Mouse (Mus musculus): ENCODE measurements at regions not wholly inside any gene's neighbourhood (a gene's known extent, or its start where the extent isn't known, plus 50 kb on each side); places are given as distances from the start of the nearest gene placed in this dataset.

- Histone ChIP-seq H3K79me2 (replicated peaks; ENCODE audit: control insufficient read depth, insufficient read depth, low read length) (no peaks in the 10 kb centered on the region), H3K9ac (ENCODE audit: low read depth, low read length) (no peak overlapping the region), H3K4me3 (no peak overlapping the region), H3K27me3 (ENCODE audit: control insufficient read depth, insufficient read depth, low read length) (no peaks in the 10 kb centered on the region), H3K27ac (no peak overlapping the region), H3K36me3 (ENCODE audit: control insufficient read depth, insufficient read depth, low read length) (no peaks in the 10 kb centered on the region), H3K4me1 (ENCODE audit: control insufficient read depth, insufficient read depth, low read length) (peaks cover 3% of the 10 kb centered on the region)
- intact Hi-C loops (cut with DNase I), result no loop called here
- TF ChIP-seq EP300 (IDR thresholded peaks at IDR 0.05; ENCODE audit: insufficient read depth, low read depth, low read length) (no peak), POLR2A (IDR thresholded peaks at IDR 0.05; ENCODE audit: insufficient read depth, low read depth, low read length) (no peak), CTCF (IDR thresholded peaks at IDR 0.05) (no peak)
- DNase-seq, result no peak
- 81% methylated on average over 6 of the region's 6 CpGs for WGBS
These were observed 590.8 kb downstream of the Ptprc start for GRCm38 (mm10) chr1:137584696-137585095.

DNA sequence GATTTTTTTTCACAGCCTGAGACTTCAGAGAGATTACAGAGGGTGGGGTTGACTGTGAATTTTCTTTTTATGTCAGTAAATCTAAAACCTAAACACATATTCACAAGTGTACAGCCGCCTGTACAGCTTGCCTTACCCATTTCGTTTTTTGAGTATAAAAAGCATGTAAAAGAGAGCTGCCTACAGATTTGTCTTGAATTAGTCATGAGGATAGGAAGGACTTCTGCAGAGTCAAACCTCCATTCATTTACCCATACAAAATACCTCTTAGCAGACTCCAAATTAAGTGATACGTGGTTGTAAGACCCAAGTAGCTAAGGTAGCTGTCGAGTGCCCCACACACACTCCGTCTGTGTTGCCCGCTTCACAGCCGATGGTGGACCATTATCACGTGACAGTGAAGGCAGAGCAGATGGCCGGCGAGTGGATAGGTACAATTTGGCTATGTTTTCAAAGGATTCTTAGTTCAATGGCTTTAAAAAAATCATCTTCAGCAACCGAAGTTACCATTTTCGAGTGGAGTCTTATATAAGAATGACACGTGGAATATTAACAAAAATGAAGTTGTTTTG is 591.3 kb downstream of the Ptprc start:
- no peak for TF ChIP-seq POLR2A (IDR thresholded peaks at IDR 0.05; ENCODE audit: insufficient read depth, low read depth, low read length)
- no peak for TF ChIP-seq EP300 (IDR thresholded peaks at IDR 0.05; ENCODE audit: insufficient read depth, low read depth, low read length)
- TF ChIP-seq CTCF (IDR thresholded peaks at IDR 0.05), result no peak
- H3K36me3 ChIP-seq (ENCODE audit: control insufficient read depth, insufficient read depth, low read length), result no peaks in the 10 kb centered on the region
- no peak overlapping the region for H3K27ac ChIP-seq
- no peaks in the 10 kb centered on the region for H3K79me2 ChIP-seq (replicated peaks; ENCODE audit: control insufficient read depth, insufficient read depth, low read length)
- peaks cover 3% of the 10 kb centered on the region for H3K4me1 ChIP-seq (ENCODE audit: control insufficient read depth, insufficient read depth, low read length)
- H3K9ac ChIP-seq (ENCODE audit: low read depth, low read length), result no peak overlapping the region
- DNase-seq, result no peak
- intact Hi-C loops (cut with DNase I), result no loop called here
- H3K4me3 ChIP-seq, result no peak overlapping the region
- no peaks in the 10 kb centered on the region for H3K27me3 ChIP-seq (ENCODE audit: control insufficient read depth, insufficient read depth, low read length)
- 92% methylated on average over 13 of the region's 13 CpGs for WGBS

DNA sequence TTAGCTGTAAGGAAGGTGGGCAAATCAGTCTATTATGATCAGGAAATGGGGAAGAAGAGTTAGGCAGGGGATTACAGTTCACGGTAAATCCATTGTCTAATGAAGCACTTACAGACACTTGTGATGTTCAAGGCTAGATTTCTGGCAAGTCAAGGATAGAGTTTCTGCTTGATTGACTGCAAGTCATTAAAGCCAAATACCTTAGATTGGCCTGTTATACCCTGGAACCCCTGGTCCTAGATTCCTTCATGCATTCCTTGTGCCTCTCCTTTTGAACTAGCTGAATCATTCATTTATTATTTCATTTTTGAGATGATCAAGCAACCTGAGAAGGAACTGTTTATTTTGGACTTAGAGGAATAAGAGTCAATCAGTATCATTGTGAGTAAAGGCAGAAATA is 597.9 kb downstream of the Ptprc start:
- intact Hi-C loops (cut with DNase I), result no loop called here
- WGBS, result 82% methylated on average over 1 of the region's 1 CpGs

DNA sequence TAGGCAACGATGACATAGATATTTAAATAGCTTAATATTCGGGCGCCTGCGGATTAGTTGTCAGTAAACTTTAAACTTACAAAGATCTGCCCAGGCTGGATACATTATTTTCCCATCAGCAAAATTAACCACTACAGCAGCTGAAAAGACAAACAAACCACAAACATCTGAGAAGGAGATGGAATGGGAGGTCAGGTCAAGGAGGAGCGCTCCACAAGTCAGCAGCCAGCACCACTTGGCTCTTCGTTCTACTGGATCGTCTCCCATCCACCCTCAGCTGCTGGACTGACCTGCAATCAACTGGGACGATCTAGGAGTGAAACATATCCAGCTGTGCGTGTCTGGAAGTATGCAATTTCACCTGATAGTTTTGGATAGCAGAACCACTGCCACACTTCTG is 599.3 kb downstream of the Ptprc start:
- TF ChIP-seq EP300 (IDR thresholded peaks at IDR 0.05; ENCODE audit: insufficient read depth, low read depth, low read length), result no peak
- no peak for TF ChIP-seq CTCF (IDR thresholded peaks at IDR 0.05)
- TF ChIP-seq POLR2A (IDR thresholded peaks at IDR 0.05; ENCODE audit: insufficient read depth, low read depth, low read length), result no peak
- no peaks in the 10 kb centered on the region for H3K79me2 ChIP-seq (replicated peaks; ENCODE audit: control insufficient read depth, insufficient read depth, low read length)
- no peak overlapping the region for H3K4me3 ChIP-seq
- no peak overlapping the region for H3K9ac ChIP-seq (ENCODE audit: low read depth, low read length)
- H3K27me3 ChIP-seq (ENCODE audit: control insufficient read depth, insufficient read depth, low read length), result no peaks in the 10 kb centered on the region
- DNase-seq, result no peak
- intact Hi-C loops (cut with DNase I), result no loop called here
- H3K27ac ChIP-seq, result no peak overlapping the region
- H3K4me1 ChIP-seq (ENCODE audit: control insufficient read depth, insufficient read depth, low read length), result no peaks in the 10 kb centered on the region
- 82% methylated on average over 9 of the region's 9 CpGs for WGBS
- H3K36me3 ChIP-seq (ENCODE audit: control insufficient read depth, insufficient read depth, low read length), result no peaks in the 10 kb centered on the region; the same call in 1 of the 2 replicates

More for the DNA sequence above, 597.9 kb downstream of the Ptprc start:
- H3K4me3 ChIP-seq, result no peak overlapping the region
- TF ChIP-seq POLR2A (IDR thresholded peaks at IDR 0.05; ENCODE audit: insufficient read depth, low read depth, low read length) (no peak), CTCF (IDR thresholded peaks at IDR 0.05) (no peak), EP300 (IDR thresholded peaks at IDR 0.05; ENCODE audit: insufficient read depth, low read depth, low read length) (no peak)
- H3K4me1 ChIP-seq (ENCODE audit: control insufficient read depth, insufficient read depth, low read length), result no peaks in the 10 kb centered on the region
- no peaks in the 10 kb centered on the region for H3K36me3 ChIP-seq (ENCODE audit: control insufficient read depth, insufficient read depth, low read length)
- H3K9ac ChIP-seq (ENCODE audit: low read depth, low read length), result no peak overlapping the region
- no peaks in the 10 kb centered on the region for H3K79me2 ChIP-seq (replicated peaks; ENCODE audit: control insufficient read depth, insufficient read depth, low read length)
- DNase-seq, result no peak
- H3K27ac ChIP-seq, result no peak overlapping the region
- H3K27me3 ChIP-seq (ENCODE audit: control insufficient read depth, insufficient read depth, low read length), result no peaks in the 10 kb centered on the region

GRCm38 (mm10) chr1:137575380-137575779 is 600.1 kb downstream of the Ptprc start:
- H3K79me2 ChIP-seq (replicated peaks; ENCODE audit: control insufficient read depth, insufficient read depth, low read length), result no peaks in the 10 kb centered on the region
- no peak overlapping the region for H3K9ac ChIP-seq (ENCODE audit: low read depth, low read length)
- no peaks in the 10 kb centered on the region; the same call in 1 of the 2 replicates for H3K36me3 ChIP-seq (ENCODE audit: control insufficient read depth, insufficient read depth, low read length)
- no peaks in the 10 kb centered on the region for H3K4me1 ChIP-seq (ENCODE audit: control insufficient read depth, insufficient read depth, low read length)
- intact Hi-C loops (cut with DNase I), result no loop called here
- no peaks in the 10 kb centered on the region for H3K27me3 ChIP-seq (ENCODE audit: control insufficient read depth, insufficient read depth, low read length)
- no peak for TF ChIP-seq CTCF (IDR thresholded peaks at IDR 0.05)
- no peak for TF ChIP-seq POLR2A (IDR thresholded peaks at IDR 0.05; ENCODE audit: insufficient read depth, low read depth, low read length)
- TF ChIP-seq EP300 (IDR thresholded peaks at IDR 0.05; ENCODE audit: insufficient read depth, low read depth, low read length), result no peak
- no peak for DNase-seq
- H3K4me3 ChIP-seq, result no peak overlapping the region
- H3K27ac ChIP-seq, result no peak overlapping the region

DNA sequence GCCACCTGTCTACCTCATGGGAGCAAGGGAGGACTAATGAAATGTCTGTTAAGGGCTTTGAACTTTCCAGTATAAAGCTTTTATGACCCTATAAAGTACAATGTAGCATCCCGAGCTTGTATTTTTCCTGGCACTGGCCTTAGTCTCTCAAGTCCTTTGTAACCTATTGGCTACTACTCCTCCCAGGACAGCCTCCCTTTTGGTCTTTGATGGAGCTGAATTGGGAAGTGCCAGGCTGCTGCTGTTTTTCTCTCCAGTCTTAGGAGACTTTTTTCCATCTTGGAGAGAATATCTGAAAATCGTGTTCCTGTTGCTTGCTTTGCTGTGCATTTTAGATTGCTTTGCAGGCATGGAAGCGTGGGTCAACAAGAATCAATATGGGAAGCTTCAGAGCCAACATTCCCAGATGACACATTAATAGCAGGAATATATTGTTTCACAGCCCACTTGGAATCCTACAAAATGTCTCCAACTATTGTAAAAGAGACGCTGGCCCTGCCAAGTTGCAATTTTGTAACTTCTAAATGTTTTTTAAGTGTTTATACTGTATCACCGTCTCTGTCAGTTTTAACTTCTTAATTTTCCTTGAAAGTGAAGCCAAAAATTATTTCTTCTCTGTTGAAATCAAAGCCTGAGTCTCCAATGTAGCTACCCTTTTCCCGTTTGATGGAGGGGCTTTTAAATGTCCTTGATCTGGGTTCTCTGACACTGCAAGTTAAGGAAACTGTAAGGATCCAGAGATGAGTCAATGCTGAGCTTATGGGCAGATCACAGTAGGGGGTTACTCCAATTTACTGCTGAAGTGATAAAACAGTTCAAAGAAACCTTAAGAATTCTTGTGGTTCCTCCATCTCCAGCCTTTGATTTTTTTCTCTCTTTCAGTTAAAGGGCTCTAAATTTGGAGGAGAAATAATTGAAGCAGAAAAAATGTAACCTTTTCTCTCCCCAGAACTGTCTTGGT is 603.3 kb downstream of the Ptprc start:
- H3K27ac ChIP-seq, result no peak overlapping the region
- H3K36me3 ChIP-seq (ENCODE audit: control insufficient read depth, insufficient read depth, low read length), result no peaks in the 10 kb centered on the region; the same call in 1 of the 2 replicates
- H3K9ac ChIP-seq (ENCODE audit: low read depth, low read length), result no peak overlapping the region
- TF ChIP-seq POLR2A (IDR thresholded peaks at IDR 0.05; ENCODE audit: insufficient read depth, low read depth, low read length) (no peak), CTCF (IDR thresholded peaks at IDR 0.05) (no peak), EP300 (IDR thresholded peaks at IDR 0.05; ENCODE audit: insufficient read depth, low read depth, low read length) (no peak)
- DNase-seq, result no peak
- WGBS, result 78% methylated on average over 6 of the region's 6 CpGs
- intact Hi-C loops (cut with DNase I), result no loop called here
- H3K27me3 ChIP-seq (ENCODE audit: control insufficient read depth, insufficient read depth, low read length), result no peaks in the 10 kb centered on the region
- no peaks in the 10 kb centered on the region for H3K4me1 ChIP-seq (ENCODE audit: control insufficient read depth, insufficient read depth, low read length)
- no peak overlapping the region for H3K4me3 ChIP-seq
- no peaks in the 10 kb centered on the region for H3K79me2 ChIP-seq (replicated peaks; ENCODE audit: control insufficient read depth, insufficient read depth, low read length)
